Mouse (Mus musculus) kidney, embryonic 15.5 days (tissue): ENCODE data around the gene Dnajb5. TPM values are rescaled to one million over a fixed set of nuclear protein-coding genes. Genes with fewer than 3 reads are reported as not detected.
"Not testable (repeated sequence)": the region's sequence is repeated elsewhere in the genome, so short reads cannot be mapped to it uniquely, and the experiment has no call there.

Experiments
- ATAC-seq: fragments of 200-750 bp; cut with Nextera tagmentation; replicated peaks from 2 replicates; pipeline ENCODE4 v1.8.0; 2017; ENCODE audit warnings: moderate TSS enrichment; ENCODE audit not compliant: low FRiP score
- H3K27ac ChIP-seq: fragments of 300-500 bp; sonication (generic); 2 replicates; pipeline ENCODE4 v1.5.1; 2015; ENCODE audit warnings: mild to moderate bottlenecking, inconsistent platforms
- H3K27me3 ChIP-seq: fragments of 300-500 bp; sonication (generic); 2 replicates; pipeline ENCODE4 v1.6.1; 2015; ENCODE audit warnings: inconsistent platforms
- H3K36me3 ChIP-seq: fragments of 300-500 bp; sonication (generic); 2 replicates; pipeline ENCODE4 v1.6.1; 2015; ENCODE audit warnings: inconsistent platforms
- H3K4me1 ChIP-seq: fragments of 300-500 bp; sonication (generic); 2 replicates; pipeline ENCODE4 v1.6.1; 2015; ENCODE audit warnings: inconsistent platforms
- H3K4me2 ChIP-seq: fragments of 300-500 bp; sonication (generic); 2 replicates; pipeline ENCODE4 v1.6.1; 2015; ENCODE audit warnings: moderate library complexity, mild to moderate bottlenecking, inconsistent platforms
- H3K4me3 ChIP-seq: fragments of 300-500 bp; sonication (generic); replicated peaks from 2 replicates; pipeline ENCODE4 v1.5.1; 2015; ENCODE audit warnings: mild to moderate bottlenecking, inconsistent platforms
- H3K9ac ChIP-seq: fragments of 300-500 bp; sonication (generic); 2 replicates; pipeline ENCODE4 v1.6.1; 2015; ENCODE audit warnings: mild to moderate bottlenecking, inconsistent platforms
- H3K9me3 ChIP-seq: fragments of 300-500 bp; sonication (generic); replicated peaks from 2 replicates; pipeline ENCODE4 v1.6.1; 2016; ENCODE audit warnings: inconsistent platforms
- WGBS: fragments of 180-500 bp; shearing (Covaris S2); methylation state at CpG from one replicate; pipeline ENCODE4 v1.1.7; 2015; ENCODE audit warnings: mixed read lengths; 5-methylcytosine and 5-hydroxymethylcytosine counted together
- polyA plus RNA-seq: library from polyadenylated mRNA; unstranded; fragments of >200 nt; fragmentation: Nextera tagmentation; extraction: Ambion mirVana; gene quantifications from 2 replicates; pipeline ENCODE4 v1.2.1, GENCODE M21; 2015

Gene Dnajb5
- polyA plus RNA-seq, 1 experiment from 2014 or later = 6.9 TPM

DNA sequence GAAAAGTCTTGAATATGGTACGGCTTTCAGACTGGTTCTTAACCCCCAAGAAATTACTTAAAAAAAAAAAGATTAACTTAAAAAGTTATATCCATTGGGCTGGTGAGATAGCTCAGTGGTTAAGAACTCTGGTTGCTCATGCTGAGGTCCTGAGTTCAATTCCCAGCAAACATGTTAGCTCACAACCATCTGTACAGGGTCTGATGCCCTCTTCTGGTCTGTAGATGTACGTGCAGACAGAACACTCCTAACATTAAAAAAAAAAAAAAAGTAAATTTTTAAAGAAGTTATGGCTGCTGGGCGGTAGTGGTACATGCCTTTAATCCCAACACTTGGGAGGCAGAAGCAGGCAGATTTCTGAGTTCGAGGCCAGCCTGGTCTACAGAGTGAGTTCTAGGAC lies 28.4 kb downstream of the Dnajb5 start:
- H3K27ac ChIP-seq = no peak overlapping the region
- H3K4me3 ChIP-seq = no peak overlapping the region
- no peak overlapping the region for H3K4me2 ChIP-seq
- H3K9ac ChIP-seq = no peak overlapping the region
- H3K27me3 ChIP-seq = no peaks in the 10 kb centered on the region
- WGBS = 89% methylated on average over 4 of the region's 4 CpGs
- no peaks in the 10 kb centered on the region for H3K4me1 ChIP-seq
- H3K36me3 ChIP-seq = peaks cover 67% of the 10 kb centered on the region
- no peaks in the 10 kb centered on the region for H3K9me3 ChIP-seq
- ATAC-seq = no peak

DNA sequence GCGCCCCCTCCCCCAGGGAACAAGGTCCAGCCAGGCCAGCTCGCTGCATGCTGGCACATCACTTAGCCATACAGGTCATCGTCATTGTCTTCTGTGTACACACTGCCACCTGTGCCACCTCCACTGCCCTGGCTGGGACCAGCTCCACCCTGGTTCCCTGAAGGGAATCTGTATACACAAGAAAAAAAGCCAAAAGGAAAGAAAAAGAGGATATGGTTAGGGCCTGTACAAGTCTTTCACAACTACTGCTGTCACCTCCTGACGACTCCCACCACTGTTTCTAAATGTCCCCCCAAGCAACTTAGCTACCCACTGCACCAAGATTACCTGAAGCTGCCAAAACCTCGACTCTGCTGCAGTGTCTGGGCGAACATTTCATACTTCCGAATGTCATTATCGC lies 30.9 kb downstream of the Dnajb5 start:
- not testable (repeated sequence) for H3K9me3 ChIP-seq, H3K9ac ChIP-seq, H3K4me2 ChIP-seq, ATAC-seq, H3K27ac ChIP-seq, H3K27me3 ChIP-seq, H3K4me3 ChIP-seq, H3K4me1 ChIP-seq
- 88% methylated on average over 8 of the region's 8 CpGs for WGBS
- H3K36me3 ChIP-seq = peaks cover 90% of the 10 kb centered on the region

DNA sequence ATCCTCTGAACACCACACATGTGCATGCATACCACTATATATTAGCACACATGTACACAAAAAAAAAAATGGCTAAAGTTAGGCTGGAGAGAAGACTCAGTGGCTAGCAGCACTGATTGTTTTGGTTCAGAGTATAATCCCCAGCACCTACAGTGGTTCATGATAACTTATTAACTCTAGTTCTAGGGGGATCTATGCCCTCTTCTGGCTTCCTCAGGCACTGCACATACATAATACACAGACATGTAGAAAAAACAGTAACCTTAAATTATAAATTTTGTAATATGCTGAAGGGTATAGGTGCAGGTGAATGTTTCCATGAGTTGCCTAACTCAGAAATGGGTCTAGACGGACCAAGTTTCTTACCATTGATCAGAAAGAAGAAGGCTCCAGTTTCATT lies 38.7 kb downstream of the Dnajb5 start:
- 79% methylated on average over 1 of the region's 1 CpGs for WGBS
- Histone ChIP-seq H3K4me2 (no peak overlapping the region), H3K9ac (no peak overlapping the region), H3K27me3 (no peaks in the 10 kb centered on the region), H3K9me3 (no peaks in the 10 kb centered on the region), H3K36me3 (peaks cover 98% of the 10 kb centered on the region), H3K27ac (no peak overlapping the region), H3K4me1 (no peaks in the 10 kb centered on the region), H3K4me3 (no peak overlapping the region)
- no peak for ATAC-seq

DNA sequence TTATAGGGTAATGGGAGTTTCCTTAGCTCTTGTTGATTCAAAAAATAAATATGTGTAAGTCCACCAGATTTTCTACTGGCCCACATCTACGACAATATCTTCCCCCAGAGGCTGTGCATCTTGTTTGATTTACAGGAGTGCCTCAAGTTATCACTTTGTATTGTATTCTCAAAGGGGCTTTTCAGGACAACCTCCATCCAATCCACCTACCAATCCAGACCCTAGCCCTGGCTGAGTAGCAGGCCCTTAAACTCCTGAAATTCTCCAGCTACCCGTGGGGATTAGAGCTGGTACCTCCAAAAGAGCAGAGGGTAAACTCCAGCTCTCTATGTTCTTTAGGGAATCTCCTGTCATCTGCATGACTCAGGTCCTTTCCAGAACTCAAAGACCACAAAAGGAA lies 48.4 kb downstream of the Dnajb5 start:
- Histone ChIP-seq H3K9me3 (no peaks in the 10 kb centered on the region), H3K9ac (peak overlapping the region; percentile 98; the same call in 1 of the 2 replicates), H3K4me2 (peak overlapping the region; percentile 74), H3K36me3 (peaks cover 34% of the 10 kb centered on the region), H3K4me3 (peak overlapping the region; percentile 74), H3K4me1 (peaks cover 22% of the 10 kb centered on the region), H3K27me3 (no peaks in the 10 kb centered on the region), H3K27ac (no peak overlapping the region)
- no peak for ATAC-seq
- WGBS = 44% methylated on average over 2 of the region's 2 CpGs

DNA sequence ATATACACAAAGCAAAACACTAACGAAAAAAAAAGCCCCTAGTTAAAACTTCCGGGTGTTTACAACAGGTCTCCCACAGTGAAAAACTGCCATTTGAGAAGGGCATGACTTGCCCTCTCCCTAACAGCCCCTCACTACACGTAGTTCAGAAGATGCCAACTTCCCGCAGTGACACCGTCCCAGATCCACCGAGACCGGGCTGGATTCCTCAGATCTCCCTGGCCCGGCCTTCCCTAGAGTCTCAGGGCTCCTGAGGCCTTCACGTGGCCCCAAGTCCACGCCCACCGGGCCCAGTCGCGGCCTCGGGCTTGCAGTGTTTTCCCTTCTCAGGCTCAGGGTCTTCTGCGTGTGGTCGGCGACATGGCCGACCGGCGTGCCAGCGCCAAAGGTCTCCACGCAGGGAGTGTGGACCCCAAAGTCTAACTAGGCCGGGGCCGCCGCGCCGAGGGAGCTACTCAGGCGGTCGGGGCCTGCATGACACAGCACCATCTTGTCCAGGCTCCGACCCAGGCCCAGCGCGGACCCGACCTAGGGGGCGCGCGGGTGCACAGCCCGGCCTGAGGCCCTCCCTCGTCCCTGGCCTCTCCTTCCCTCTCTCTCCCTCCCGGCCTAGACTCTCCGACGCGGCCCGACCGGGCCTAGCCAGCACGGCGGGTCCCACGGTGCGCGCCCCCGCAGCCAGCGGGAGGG lies 50.0 kb downstream of the Dnajb5 start:
- Histone ChIP-seq H3K27ac (peak overlapping the region; percentile 100), H3K4me3 (peak overlapping the region; percentile 74), H3K9me3 (no peaks in the 10 kb centered on the region), H3K4me2 (peak overlapping the region; percentile 74), H3K9ac (peak overlapping the region; percentile 98), H3K4me1 (peaks cover 22% of the 10 kb centered on the region), H3K27me3 (no peaks in the 10 kb centered on the region), H3K36me3 (peaks cover 18% of the 10 kb centered on the region)
- ATAC-seq = peak; percentile 87
- under 1% methylated on average over 51 of the region's 51 CpGs for WGBS

DNA sequence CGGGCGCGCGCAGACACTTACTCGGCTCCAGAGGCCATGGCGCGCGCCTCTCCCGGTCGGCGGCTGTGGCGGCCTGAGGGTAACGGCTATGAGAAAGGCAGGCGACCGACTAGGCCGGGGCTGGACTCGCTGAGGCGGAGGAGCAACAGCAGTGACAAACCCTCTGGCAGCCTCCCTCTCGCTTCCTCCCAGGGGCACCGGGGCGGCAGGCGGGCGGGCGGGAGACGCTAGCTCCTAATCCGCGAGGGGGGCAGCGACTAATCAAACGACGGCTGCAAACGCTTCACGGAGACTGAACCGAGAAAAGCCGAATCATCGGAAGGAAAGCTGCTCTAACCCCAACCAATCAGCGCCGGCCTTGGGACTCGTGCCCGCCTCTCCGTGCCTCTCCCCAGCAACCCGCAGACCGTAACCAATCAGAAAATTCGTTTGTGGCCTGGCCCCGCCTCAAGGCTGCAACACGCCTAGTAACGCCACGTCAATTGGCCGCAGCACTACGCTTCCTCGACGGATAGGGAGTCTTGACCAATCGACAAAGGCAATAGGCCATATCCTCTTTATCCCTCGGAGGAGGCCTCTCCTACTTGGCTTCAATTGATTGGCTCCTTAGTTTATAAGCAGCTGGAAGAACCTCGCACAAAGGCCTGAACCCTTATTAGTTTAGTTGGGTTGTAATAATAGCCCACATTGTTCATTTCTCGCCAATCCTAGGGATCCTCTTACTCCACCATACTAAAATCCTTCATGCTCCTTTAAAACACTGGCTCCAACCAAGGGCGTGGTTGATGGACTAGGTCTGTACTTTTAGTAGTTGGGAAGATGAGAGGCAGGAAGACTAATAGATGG lies 50.8 kb downstream of the Dnajb5 start, which contains the start of gene Vcp:
TSS of gene Vcp (minus strand) at position 367 of the 846 bp plus-strand sequence.
- H3K27me3 ChIP-seq, H3K9me3 ChIP-seq: not testable (repeated sequence)
- peak within 1 kb of the TSS; percentile 100 for H3K27ac ChIP-seq
- peak within 1 kb of the TSS; percentile 74 for H3K4me3 ChIP-seq
- peaks cover 18% of the 10 kb centered on the region for H3K36me3 ChIP-seq
- H3K4me1 ChIP-seq = peaks cover 22% of the 10 kb centered on the region
- H3K4me2 ChIP-seq = peak within 1 kb of the TSS; percentile 74
- WGBS = under 1% methylated on average over 56 of the region's 56 CpGs
- ATAC-seq = peak; percentile 98
- H3K9ac ChIP-seq = peak within 1 kb of the TSS; percentile 98

DNA sequence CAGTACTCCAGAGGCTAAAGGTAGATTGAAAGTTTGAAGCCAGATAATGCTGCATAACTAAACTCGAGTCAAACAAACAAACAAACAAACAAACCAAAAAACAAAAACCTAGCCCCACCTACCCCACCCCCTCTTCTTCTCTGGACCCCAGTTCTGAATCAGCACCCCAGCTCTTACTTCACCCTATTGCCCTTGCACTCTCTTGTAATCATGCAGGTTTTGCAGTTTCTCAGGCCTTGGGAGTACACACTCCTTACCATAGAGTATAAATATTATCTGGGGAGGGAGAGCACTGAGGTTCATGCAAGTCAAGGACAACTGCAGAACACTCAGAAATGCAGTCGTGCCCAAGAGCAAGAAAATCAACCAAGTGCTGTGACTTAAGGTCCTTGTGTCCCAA lies 51.7 kb downstream of the Dnajb5 start:
- Histone ChIP-seq H3K36me3 (peaks cover 14% of the 10 kb centered on the region), H3K9me3 (no peaks in the 10 kb centered on the region), H3K9ac (no peak overlapping the region), H3K4me2 (no peak overlapping the region), H3K27me3 (no peaks in the 10 kb centered on the region), H3K4me1 (peaks cover 22% of the 10 kb centered on the region), H3K27ac (peak overlapping the region; percentile 92), H3K4me3 (no peak overlapping the region)
- 86% methylated on average over 2 of the region's 2 CpGs for WGBS
- ATAC-seq = no peak

DNA sequence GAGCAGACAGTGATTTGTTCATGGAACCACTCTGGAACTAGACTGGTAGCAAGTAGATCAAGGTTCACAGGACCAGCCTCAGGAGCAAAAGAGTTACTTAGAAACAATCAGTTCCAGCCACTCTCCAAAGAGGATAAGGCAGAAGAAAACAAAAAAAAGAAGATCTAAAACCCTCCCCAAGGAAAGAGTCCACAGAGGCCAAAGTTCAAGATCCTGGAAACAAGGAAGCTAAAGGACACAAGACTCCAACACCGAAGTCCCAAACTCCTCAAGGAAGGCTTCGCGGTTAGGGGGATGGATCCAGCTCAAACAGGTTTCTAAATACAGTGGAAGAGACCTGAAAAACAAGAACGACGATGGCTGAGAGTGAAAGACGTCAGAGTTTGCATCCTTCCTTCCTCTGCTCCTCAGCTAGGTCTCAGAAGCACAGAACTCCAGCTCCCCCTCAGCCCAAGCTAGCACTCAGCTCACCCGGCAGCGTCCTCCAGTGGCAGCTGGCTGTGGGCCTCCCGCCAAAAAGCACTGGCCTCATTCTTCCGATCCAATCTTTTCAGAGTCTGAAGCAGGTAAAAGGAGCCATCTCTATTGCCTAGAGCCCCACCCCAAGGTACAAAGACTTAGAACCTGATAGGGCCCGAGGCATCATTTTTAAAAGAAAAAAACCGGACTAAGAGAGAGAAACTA lies 53.3 kb downstream of the Dnajb5 start:
- no peak for ATAC-seq
- Histone ChIP-seq H3K9ac (no peak overlapping the region), H3K27me3 (no peaks in the 10 kb centered on the region), H3K4me1 (peaks cover 12% of the 10 kb centered on the region), H3K9me3 (no peaks in the 10 kb centered on the region), H3K36me3 (peaks cover 18% of the 10 kb centered on the region; the same call in 1 of the 2 replicates), H3K27ac (no peak overlapping the region), H3K4me2 (no peak overlapping the region), H3K4me3 (no peak overlapping the region)
- WGBS = 79% methylated on average over 12 of the region's 12 CpGs

DNA sequence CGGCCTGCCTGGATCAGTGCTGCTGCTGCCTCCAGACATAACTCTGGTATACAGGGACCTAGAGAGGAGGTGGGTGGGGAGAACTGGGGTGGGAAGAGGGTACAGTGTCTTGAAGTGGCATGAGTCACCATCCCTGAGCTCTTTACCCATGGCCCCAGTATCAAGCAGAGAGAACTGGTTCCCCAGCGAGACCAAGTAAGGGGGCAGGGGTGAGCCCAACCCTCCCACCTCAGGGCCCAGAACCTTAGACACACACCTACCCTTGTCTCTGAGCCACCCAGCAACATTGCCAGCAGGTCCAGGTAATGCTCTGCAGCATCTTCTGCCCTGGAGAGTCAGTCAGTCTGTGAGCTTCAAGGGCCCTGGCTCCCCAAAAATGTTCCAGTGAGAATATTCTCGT lies 55.3 kb downstream of the Dnajb5 start:
- 88% methylated on average over 3 of the region's 3 CpGs for WGBS
- ATAC-seq = no peak
- no peak overlapping the region for H3K4me2 ChIP-seq

DNA sequence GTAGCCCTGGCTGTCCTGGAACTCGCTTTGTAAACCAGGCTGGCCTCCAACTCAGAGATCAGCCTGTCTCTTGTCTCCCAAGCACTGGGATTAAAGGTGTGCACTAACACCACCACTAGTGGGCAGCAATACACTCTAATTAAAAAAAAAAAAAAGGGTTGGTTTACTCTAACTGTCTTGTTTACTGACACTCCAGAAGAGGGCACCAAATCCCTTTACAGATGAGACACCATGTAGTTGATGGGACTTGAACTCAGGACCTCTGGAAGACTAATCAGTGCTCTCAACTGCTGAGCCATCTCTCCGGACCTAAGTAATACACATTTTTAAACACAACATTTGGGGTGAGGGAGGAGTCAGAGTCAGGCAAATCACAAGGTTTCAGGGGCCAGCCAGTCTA lies 56.2 kb downstream of the Dnajb5 start:
- Histone ChIP-seq H3K27ac (no peak overlapping the region), H3K9ac (no peak overlapping the region), H3K9me3 (no peaks in the 10 kb centered on the region), H3K4me3 (no peak overlapping the region), H3K4me2 (no peak overlapping the region), H3K27me3 (no peaks in the 10 kb centered on the region), H3K4me1 (peaks cover 15% of the 10 kb centered on the region), H3K36me3 (peaks cover 18% of the 10 kb centered on the region; the same call in 1 of the 2 replicates)
- WGBS = 66% methylated on average over 2 of the region's 2 CpGs
- no peak for ATAC-seq

More for the DNA sequence above, 55.3 kb downstream of the Dnajb5 start:
- Histone ChIP-seq H3K4me3 (no peak overlapping the region), H3K27me3 (no peaks in the 10 kb centered on the region), H3K4me1 (peaks cover 13% of the 10 kb centered on the region), H3K36me3 (peaks cover 18% of the 10 kb centered on the region; the same call in 1 of the 2 replicates), H3K9ac (no peak overlapping the region), H3K9me3 (no peaks in the 10 kb centered on the region), H3K27ac (no peak overlapping the region)
